Mouse (Mus musculus) embryo, embryonic 10 days (tissue): Measurements from ENCODE around the gene Mpv17l2.

ENCODE experiments used
- DNase-seq: peaks from one replicate; pipeline ENCODE4 v3.0.0-alpha.2; 2015; ENCODE audit warnings: low spot score

The Mpv17l2 gene

DNA sequence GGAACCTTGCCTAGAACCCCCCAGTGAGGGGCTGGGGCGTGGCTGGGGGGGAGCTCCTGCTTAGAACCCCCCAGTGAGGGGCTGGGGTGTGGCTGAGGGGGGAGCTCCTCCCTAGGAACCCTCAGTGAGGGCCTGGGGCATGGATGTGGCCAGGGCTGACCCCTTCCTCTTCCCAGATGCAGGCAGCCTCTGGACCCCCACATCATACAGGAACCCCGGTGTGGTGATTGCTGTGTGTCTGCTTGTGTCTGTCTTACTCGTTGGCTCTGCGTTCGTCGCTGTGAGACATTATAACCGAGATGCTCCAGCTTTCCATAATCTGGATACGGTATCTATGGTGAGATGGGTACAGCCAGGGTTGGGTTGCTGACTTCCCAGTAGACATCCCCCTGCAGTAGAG, 39.1 kb downstream of the Mpv17l2 start:
- DNase-seq, result no peak

DNA sequence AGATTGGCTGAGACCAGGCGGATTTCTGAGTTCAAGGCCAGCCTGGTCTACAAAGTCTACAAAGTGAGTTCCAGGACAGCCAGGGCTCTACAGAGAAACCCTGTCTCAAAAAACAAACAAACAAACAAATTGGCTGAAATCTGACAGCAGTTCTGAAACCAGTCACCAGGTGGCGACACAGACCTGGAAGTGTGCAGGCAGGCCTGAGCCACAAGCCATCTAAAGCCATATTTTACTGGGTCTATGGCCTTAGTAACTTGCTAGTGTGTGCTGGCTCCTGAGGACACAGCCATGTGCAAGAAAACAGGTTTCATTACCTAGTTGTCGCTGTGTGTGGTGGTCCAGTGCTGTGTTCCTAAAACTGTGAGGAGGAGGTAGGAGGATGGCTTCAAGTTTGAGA, 40.0 kb downstream of the Mpv17l2 start:
- DNase-seq, result peak; percentile 84

DNA sequence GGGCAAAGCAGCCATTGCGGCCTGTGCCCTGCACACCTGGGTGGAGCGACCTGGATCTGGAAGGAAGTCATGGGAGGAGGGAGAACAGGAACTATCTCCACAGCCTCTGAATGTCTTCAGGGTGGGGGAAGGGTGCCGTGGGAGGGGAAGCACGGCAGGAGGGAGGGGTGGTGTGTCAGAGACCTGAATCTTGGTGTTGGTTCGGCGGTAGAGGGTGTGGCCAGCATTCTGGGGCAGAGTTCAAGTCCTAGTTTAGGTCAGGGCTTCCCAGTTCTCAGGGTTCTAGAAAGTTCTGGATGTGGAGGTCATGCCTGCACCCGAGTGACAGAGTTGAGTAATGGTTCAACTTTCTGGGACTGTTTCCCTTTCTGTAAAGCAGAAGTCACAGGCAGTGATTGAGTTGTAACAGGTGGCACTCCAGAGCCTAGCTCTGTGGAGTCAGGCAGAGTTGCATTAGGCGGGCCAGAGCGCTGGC, 40.9 kb downstream of the Mpv17l2 start:
- no peak for DNase-seq

DNA sequence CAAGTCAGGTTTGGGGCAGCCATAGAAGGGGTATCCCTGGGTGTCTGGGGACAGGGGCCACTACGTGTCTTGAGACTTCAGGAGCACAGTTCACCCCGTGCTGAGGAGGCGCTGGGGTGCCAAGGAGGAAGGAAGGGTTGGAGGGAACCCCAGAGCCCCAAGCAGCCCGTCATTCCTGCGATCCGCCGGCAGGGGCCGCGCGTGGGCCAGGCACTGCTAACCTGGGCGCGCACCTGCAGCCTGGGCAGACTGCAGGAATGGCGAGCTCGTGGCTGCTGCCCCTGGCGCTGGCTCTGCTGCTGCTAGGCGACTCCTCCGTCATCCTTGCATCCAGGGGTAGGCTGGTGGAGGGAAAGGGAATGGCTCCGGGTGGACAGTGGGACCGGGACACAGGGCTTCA, 42.4 kb downstream of the Mpv17l2 start, which contains the start of gene Gm3336:
Gm3336 (plus strand) TSS at position 247 of the 400 bp plus-strand sequence.
- DNase-seq, result peak; percentile 53

DNA sequence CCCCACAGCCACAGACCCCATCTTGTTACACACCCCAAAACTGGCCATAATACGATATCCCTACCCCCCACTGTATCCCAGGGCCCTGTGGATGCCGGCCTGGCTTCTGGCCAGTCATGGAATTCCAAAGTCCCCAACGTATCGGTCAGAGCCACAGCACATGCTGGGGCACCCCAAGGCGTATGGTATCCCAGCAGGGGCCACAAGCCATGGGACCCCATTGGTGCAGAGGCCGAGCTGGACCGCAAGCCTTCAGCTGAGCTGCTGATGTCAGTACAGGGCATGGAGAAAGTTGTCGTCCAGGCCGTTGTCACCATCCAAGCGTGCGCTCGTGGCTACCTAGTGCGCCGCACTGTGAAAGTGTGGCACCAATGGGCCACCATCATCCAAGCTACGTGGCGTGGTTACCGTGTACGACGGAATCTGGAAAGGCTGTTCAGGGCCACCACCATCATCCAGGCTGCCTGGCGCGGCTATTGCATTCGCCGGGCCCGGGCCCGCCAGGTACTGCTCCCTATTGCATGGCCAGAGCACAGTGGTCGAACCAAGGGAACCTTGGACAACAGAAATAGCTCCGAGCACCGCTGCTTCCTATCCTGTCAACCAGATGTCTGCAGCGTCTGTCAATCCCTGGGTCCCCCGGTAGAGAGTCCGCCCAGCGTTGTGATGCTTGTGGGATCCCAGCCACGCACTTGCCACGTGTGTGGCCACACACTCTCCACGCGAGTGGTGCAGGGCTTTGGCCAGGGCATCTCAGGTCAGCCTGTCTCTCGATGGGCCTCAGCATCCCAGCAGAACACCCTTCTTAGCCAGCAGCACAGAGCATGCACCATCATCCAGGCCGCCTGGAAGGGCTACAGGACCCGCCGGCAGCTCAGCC, 44.0 kb downstream of the Mpv17l2 start:
- DNase-seq, result no peak

DNA sequence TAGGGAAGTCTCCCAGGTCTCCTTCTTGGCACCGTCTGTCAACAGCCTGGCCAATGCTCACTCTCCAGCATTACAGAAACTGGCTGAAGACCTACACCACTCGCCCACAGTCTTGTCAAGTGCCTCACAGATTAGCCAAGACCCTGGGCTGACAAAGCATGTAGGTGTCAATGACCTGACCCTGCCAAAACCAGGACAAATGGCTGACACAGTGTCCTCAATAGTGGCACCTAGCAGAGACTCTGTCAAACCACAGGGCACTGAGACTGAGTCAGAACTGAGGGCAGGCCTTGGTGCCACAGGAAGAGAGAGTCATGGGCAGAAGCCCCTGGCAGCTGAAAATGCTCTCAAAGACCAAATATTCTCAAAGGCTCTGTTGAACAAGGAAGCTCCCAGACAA, 45.7 kb downstream of the Mpv17l2 start:
- DNase-seq, result no peak

DNA sequence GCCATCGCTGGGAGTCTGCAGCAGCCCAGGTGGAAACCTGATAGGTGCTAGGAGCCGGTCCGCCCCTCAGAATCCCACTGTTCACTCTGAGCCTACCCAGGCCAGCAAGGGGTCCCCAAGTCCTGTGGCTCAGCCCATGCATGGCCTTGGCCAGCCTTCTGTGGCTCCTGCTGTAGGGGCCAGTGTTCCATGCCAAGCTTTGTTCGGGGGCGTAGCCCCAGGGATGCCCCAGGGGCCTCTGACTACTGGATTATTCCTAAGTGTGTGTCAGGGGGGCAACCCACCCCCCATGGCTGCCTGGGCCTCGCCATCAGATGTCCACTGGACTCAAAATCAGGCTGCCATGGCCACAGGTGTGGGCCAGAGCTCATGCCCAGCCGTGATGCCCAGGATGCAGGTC, 46.8 kb downstream of the Mpv17l2 start:
- no peak for DNase-seq

DNA sequence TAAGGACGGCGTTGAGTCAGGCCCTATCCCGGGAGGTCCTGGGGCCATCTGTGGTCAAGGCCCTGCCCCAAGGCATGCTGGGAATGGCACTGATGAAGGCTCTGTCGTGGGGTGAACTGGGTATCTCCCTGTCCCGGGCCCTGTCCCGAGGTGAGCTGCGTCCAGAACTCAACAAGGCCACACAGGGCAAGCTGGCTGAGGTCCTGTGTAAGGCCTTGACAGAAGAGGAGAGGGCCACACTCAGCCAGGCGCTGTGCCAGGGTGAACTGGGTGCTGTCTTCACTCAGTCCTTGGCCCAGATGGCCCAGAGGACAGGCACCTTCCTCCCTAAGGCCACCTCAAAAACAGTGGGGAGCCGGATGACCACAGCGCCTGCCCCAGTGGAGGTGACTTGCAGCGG, 49.7 kb downstream of the Mpv17l2 start:
- DNase-seq, result no peak

DNA sequence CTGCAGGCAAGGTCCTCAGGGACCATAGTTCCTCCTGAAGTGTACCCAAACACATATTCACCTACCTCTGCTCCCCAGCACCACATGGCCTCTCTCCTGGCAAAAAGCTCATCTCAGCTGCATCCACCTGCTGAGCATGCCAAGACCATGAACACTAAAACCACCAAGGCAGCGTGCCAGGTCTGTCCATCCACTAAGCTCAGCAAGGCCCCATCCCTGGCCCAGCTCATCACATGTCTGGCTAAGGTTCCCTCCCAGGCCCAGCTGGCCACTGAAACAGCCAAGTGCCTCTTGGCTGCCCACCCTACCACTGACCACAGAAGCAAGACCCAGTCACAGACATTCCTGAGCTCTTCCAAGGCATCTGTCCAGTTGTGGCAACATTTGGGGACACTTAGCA, 50.5 kb downstream of the Mpv17l2 start:
- no peak for DNase-seq

DNA sequence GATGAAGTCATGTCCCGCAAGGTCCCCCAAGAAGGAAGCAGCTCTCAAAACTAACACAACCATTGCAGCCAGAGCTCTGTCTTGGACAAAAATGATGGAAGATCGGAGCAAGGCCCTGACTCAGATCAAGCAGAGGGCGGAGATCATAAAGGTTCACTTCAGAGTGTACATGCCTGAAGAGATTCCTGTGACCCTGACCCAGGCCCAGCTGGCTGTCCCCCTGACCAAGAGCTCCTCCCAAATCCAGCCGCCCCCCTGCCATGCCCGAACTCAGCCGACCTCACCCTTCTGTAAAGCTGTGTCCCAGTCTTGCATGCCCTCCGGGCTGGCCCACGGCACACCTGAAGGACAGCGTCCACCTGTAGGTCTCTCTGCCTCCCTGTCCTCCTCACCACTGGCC, 51.0 kb downstream of the Mpv17l2 start:
- no peak for DNase-seq
